Mouse (Mus musculus): ENCODE data around the gene Zbtb24. TPM values are rescaled to one million over a fixed set of nuclear protein-coding genes. Genes with fewer than 3 reads are reported as not detected.
"Not testable (repeated sequence)": the region's sequence is repeated elsewhere in the genome, so short reads cannot be mapped to it uniquely, and the experiment has no call there.

Gene Zbtb24
- polyA plus RNA-seq, 1 experiment = 15.3 TPM

DNA sequence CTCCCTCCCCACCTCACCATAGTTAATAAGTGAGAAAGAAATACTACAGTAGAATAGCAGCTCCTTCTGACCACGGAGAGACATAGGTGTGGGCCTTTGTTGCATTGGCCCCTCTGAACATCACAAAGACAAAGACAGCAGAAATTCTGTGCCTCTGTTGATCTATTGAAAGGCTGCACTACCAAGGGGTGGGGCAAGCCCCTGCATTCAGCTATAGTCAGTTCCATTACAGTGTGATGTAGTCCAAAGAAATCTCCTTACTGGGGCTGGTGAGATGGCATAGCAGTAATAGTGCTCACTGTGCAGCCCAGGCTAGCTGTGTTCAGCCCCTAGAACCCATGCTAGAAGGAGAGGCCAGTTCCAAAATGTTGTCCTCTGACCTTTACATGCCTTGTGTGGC is 54.8 kb downstream of the Zbtb24 start:
- no peak for DNase-seq (ENCODE audit: low read depth)

DNA sequence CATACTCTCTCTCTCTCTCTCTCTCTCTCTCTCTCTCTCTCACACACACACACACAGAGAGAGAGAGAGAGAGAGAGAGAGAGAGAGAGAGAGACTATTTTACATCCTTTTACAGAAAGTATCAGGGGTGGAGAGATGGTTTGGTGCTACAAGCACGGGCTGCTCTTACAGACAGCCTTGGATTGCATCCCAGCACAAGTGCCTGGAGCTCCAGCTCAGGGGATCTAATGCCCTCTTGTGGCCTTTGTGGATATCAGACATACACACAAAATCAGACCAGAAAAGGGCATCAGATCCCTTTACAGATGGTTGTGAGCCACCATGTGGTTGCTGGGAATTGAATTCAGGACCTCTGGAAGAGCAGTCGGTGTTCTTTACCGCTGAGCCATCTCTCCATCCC is 55.3 kb downstream of the Zbtb24 start:
- DNase-seq (ENCODE audit: low read depth) = not testable (repeated sequence)

DNA sequence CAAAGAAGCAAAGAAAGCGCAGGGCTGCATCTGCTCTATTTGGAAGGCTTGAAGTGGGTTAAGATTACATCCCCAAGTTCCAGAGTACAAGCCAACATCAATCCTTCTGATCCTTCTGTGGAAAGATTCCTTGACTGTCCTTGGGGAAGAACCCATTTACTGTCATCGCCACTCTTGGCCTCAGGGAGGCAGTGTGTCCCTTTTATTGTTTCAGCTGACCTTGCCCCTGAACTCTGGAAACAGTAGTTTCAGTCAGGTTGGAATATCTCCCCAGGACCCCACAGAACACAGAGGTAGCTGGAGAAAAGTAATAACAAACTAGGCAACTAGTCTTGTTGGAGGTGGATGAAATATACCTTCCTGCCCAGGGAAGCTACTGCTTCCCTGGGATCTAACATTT is 59.0 kb downstream of the Zbtb24 start:
- DNase-seq (ENCODE audit: low read depth) = no peak

DNA sequence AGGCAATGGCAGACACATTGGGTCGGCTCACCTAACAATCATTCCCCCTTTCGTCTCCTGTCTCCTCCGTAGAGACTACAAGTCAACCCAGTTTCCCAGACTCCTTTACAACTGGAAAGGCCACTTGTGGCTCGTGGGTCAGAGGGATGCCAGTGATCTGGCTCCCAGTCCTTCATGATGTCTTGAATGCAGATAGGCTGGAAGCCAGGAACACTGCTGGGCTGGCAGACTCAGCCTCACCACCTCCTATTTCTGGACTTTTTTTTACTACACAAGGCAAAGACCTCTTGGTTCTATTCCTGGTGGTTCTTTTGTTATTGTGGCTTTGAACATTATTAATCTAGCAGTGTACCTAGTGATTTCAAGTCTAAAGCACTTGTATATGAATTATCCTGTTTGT is 64.1 kb downstream of the Zbtb24 start:
- no peak for DNase-seq (ENCODE audit: low read depth)

DNA sequence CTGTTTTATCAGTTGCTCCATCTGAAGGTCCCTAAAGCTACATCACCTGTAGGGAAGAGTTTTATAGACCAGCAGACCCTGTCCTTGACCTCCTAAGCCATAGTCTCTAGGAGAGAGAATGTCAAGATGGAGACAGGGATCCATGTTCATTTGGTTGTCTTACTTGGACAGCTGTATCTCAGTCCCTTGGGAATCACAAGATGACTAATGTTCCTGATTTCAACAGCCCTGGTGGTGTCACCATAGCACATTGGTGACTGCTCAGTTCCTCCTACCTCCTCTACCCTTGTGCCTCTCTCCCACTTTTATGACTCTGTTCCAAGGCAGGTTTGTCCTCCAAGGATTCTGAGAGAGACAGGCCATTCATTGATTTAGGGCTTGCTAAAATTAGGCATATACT is 64.7 kb downstream of the Zbtb24 start:
- DNase-seq (ENCODE audit: low read depth) = no peak

Other genes with a start within 250 kb of the Zbtb24 start
- gene Fig4, start 147.1 kb upstream of the Zbtb24 start, polyA plus RNA-seq (2012; rRNA removed) = 13.7 and 14.4 TPM in 2 replicates
- 0.22 and 0.42 TPM in 2 replicates for gene Ak9, start 146.4 kb upstream of the Zbtb24 start, polyA plus RNA-seq (2012; rRNA removed)
- gene Mical1, start 25.9 kb downstream of the Zbtb24 start, polyA plus RNA-seq (2012; rRNA removed) = 15.1 and 19.9 TPM in 2 replicates
- gene Smpd2, start 40.0 kb downstream of the Zbtb24 start, polyA plus RNA-seq (2012; rRNA removed) = 80.8 and 84.8 TPM in 2 replicates
- 1.4 and 2.0 TPM in 2 replicates for gene Ppil6, start 40.1 kb downstream of the Zbtb24 start, polyA plus RNA-seq (2012; rRNA removed)
- 181 and 216 TPM in 2 replicates for gene Cd164, start 69.0 kb downstream of the Zbtb24 start, polyA plus RNA-seq (2012; rRNA removed)